Mouse (Mus musculus) neural tube, embryonic 12.5 days (tissue): Measurements from ENCODE around the gene Sf3b1. TPM values are rescaled to one million over a fixed set of nuclear protein-coding genes. Genes with fewer than 3 reads are reported as not detected.
"Not testable (repeated sequence)": the region's sequence is repeated elsewhere in the genome, so short reads cannot be mapped to it uniquely, and the experiment has no call there.

Source experiments
- ATAC-seq: fragments of 200-750 bp; cut with Nextera tagmentation; 2 replicates; pipeline ENCODE4 v1.8.0; 2017; ENCODE audit warnings: low read depth, mild to moderate bottlenecking, moderate TSS enrichment, moderate library complexity; ENCODE audit not compliant: low FRiP score
- H3K27ac ChIP-seq: fragments of 300-500 bp; sonication (generic); 2 replicates; pipeline ENCODE4 v1.5.1; 2016
- H3K27me3 ChIP-seq: fragments of 300-500 bp; sonication (generic); replicated peaks from 2 replicates; pipeline ENCODE4 v1.6.1; 2016; ENCODE audit warnings: mild to moderate bottlenecking
- H3K36me3 ChIP-seq: fragments of 300-500 bp; sonication (generic); 2 replicates; pipeline ENCODE4 v1.6.1; 2016; ENCODE audit warnings: mild to moderate bottlenecking
- H3K4me1 ChIP-seq: fragments of 300-500 bp; sonication (generic); 2 replicates; pipeline ENCODE4 v1.6.1; 2016
- H3K4me2 ChIP-seq: fragments of 300-500 bp; sonication (generic); replicated peaks from 2 replicates; pipeline ENCODE4 v1.6.1; 2016; ENCODE audit warnings: mild to moderate bottlenecking
- H3K4me3 ChIP-seq: fragments of 300-500 bp; sonication (generic); 2 replicates; pipeline ENCODE4 v1.5.1; 2016
- H3K9ac ChIP-seq: fragments of 300-500 bp; sonication (generic); 2 replicates; pipeline ENCODE4 v1.6.1; 2016; ENCODE audit warnings: mild to moderate bottlenecking
- H3K9me3 ChIP-seq: fragments of 300-500 bp; sonication (generic); 2 replicates; pipeline ENCODE4 v1.6.1; 2016; ENCODE audit warnings: mild to moderate bottlenecking
- WGBS: fragments of 180-500 bp; shearing (Covaris S2); methylation state at CpG from one replicate; pipeline ENCODE4 v1.1.7; 2016; 5-methylcytosine and 5-hydroxymethylcytosine counted together
- polyA plus RNA-seq: library from polyadenylated mRNA; unstranded; fragments of >200 nt; fragmentation: Nextera tagmentation; extraction: Ambion mirVana; gene quantifications from 2 replicates; pipeline ENCODE4 v1.2.1, GENCODE M21; 2016

Sf3b1 gene
- polyA plus RNA-seq, 1 experiment from 2014 or later: 321 TPM

DNA sequence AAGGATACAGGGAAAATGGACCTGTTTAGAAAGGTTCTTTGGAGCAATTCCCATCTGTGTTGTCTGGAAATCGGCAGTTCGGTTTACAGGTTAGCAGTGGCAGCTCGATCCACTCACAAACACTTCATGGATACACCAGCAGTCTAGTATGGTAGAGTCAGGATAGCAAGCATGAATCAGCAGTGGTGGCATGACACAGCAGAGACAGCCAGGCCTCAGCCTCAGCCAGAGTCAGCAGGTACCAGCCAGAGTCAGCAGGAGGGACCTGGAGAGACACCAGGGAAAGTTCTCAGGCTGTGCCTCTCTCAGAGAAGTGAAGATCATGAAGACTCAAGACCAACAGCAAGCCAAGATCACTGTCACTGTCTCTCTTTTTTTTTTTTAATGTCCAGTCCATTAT is 60.4 kb downstream of the Sf3b1 start:
- no peaks in the 10 kb centered on the region for H3K27me3 ChIP-seq
- WGBS: 92% methylated on average over 3 of the region's 3 CpGs

DNA sequence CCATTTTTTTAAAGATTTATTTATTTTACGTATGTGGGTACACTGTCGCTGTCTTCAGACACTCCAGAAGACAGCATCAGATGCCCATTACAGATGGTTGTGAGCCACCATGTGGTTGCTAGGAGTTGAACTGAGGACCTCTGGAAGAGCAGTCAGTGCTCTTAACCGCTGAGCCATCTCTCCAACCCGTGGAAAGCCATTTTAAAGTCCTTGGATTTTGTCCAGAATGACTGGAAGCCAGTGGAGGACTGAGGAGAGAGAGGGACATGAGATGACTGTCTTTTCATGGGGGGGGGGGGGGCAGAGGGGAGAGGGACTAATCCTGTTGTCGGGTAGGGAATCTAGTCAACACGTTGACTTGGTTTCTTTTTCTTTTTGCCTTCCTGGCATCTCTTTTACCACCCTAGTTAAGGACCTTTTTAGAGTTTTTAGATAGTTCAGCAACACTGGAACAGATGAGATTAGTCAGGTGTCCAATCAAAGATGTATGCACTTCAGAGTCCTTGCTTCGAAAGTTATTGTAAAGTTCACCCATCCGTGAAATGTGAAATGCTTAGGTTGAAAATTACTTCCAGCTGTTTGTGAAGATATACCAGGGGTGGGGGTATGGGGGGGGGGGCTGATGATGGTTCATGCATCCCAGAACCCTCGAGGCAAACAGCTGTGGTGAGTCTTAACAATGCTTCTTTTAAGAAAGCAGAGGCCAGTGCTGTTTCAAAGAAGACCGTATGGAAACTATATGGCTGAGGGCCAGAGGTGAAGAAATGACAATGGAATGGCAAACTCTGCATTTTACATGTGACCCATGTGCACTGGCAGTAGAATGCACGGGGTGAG is 61.9 kb downstream of the Sf3b1 start:
- H3K4me3 ChIP-seq: no peak overlapping the region
- H3K27me3 ChIP-seq: no peaks in the 10 kb centered on the region
- no peaks in the 10 kb centered on the region; the same call in 1 of the 2 replicates for H3K9me3 ChIP-seq
- H3K4me1 ChIP-seq: no peaks in the 10 kb centered on the region
- ATAC-seq: no peak
- H3K36me3 ChIP-seq: no peaks in the 10 kb centered on the region
- no peak overlapping the region for H3K4me2 ChIP-seq
- 67% methylated on average over 11 of the region's 11 CpGs for WGBS
- H3K9ac ChIP-seq: no peak overlapping the region
- H3K27ac ChIP-seq: no peak overlapping the region

More for the DNA sequence above, 60.4 kb downstream of the Sf3b1 start:
- Histone ChIP-seq H3K36me3 (no peaks in the 10 kb centered on the region), H3K9ac (no peak overlapping the region), H3K9me3 (no peaks in the 10 kb centered on the region; the same call in 1 of the 2 replicates), H3K4me2 (no peak overlapping the region), H3K4me3 (no peak overlapping the region), H3K4me1 (no peaks in the 10 kb centered on the region), H3K27ac (no peak overlapping the region)
- ATAC-seq: no peak

DNA sequence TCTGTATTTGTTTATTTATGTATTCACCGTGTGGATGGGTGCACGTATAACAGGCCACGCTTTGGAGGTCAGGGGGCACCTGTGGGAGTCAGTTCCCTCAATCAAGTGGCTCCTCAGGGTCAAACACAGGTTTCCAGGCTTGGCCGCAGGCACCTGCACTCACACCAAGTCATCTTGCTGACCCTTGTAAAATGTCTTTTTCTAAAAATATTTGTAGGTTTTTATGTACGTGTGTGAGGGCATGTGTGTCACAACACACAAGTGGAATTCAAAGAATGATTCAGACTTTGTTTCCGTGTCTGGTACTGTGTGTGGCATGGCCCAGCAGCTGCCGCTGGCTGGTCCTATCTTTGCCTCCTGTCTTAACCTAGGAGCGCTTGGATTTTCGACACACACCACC is 65.6 kb downstream of the Sf3b1 start:
- Histone ChIP-seq H3K36me3 (no peaks in the 10 kb centered on the region), H3K4me3 (no peak overlapping the region), H3K9ac (no peak overlapping the region), H3K27me3 (no peaks in the 10 kb centered on the region), H3K4me1 (no peaks in the 10 kb centered on the region), H3K27ac (no peak overlapping the region), H3K4me2 (no peak overlapping the region), H3K9me3 (no peaks in the 10 kb centered on the region)
- no peak for ATAC-seq
- 90% methylated on average over 9 of the region's 9 CpGs for WGBS

DNA sequence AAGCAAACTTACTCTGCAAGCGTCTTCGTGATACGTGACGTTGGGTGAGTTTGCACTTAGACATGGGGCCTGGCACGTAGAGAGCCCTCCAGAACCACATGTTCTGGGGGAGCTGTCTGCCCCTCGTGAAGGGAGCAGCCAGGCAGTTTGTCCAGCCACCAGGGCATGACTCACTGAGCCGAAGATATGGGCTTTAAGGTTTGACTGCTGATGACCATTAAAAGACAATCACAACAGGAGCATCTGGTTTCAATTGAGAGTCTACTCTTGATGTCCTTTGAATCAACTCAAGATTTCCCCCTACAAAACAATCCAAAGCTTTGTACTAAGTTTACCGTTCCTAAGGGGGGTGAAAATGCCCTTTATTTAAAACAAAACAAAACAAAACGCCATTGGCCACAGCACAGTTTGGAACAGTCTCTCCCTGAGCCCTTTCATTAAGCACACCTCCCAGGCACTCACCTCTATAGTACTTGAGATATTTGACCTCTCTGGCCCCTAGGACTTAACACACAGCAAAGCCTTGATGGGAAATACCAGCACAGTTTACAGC is 66.6 kb downstream of the Sf3b1 start:
- Histone ChIP-seq H3K9ac (no peak overlapping the region), H3K9me3 (no peaks in the 10 kb centered on the region), H3K27ac (no peak overlapping the region), H3K4me3 (no peak overlapping the region), H3K36me3 (no peaks in the 10 kb centered on the region), H3K4me1 (no peaks in the 10 kb centered on the region), H3K27me3 (no peaks in the 10 kb centered on the region), H3K4me2 (no peak overlapping the region)
- ATAC-seq: no peak
- WGBS: 77% methylated on average over 9 of the region's 9 CpGs

DNA sequence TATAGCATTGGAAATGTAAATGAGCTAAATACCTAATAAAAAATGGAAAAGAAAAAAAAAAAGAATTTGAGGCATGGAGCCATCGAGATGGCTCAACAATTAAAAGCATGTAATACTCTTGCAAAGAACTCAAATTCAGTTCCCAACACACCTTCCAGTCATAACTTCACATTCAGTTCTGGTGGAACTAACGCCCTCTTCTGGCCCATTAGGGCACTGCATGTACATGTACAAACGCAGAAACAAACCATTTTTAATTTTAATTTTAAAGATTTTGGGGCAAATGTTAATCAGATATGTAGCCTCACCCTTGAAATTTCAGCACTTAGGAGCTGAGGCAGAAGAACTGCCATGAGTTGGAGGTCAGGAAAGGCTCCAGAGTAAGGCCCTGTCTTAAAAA is 68.8 kb downstream of the Sf3b1 start:
- no peak overlapping the region for H3K9ac ChIP-seq
- no peaks in the 10 kb centered on the region for H3K36me3 ChIP-seq
- no peaks in the 10 kb centered on the region for H3K9me3 ChIP-seq
- 76% methylated on average over 3 of the region's 3 CpGs for WGBS
- H3K27ac ChIP-seq: no peak overlapping the region
- H3K4me1 ChIP-seq: no peaks in the 10 kb centered on the region
- H3K4me2 ChIP-seq: no peak overlapping the region
- H3K4me3 ChIP-seq: no peak overlapping the region
- no peak for ATAC-seq
- H3K27me3 ChIP-seq: no peaks in the 10 kb centered on the region

DNA sequence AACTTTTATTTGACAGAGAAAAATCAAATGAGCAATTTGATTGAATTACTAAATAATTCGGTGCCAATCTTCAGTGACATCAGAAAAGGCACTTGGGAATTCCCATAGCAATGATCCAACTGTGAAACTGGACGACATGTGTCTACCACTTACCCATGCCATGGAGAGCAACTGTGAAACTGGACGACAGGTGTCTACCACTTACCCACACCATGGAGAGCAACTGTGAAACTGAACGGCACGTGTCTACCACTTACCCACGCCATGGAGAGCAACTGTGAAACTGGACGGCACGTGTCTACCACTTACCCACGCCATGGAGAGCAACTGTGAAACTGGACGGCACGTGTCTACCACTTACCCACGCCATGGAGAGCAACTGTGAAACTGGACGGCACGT is 70.3 kb downstream of the Sf3b1 start:
- not testable (repeated sequence) for H3K4me2 ChIP-seq, H3K9ac ChIP-seq, H3K27me3 ChIP-seq, H3K9me3 ChIP-seq, H3K4me1 ChIP-seq, H3K4me3 ChIP-seq, ATAC-seq, H3K36me3 ChIP-seq, H3K27ac ChIP-seq
- WGBS: 96% methylated on average over 14 of the region's 14 CpGs

DNA sequence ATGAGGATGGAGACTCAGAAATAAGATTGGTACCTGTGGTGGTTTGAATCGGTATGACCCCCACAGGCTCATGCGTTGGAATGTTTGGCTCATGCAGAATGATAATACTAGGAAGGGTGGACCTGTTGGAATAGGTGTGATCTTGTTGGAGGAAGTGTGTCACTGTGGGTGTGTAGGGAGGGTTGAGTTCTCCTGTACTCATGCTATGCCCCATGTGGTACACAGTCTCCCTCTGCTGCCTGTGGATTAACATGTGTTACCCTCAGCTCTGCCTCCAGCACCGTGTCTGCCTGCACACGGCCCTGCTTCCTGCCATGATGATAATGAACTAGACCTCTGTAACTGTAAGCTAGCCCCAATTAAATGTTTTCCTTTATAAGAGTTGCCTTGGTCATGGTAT is 72.4 kb downstream of the Sf3b1 start:
- Histone ChIP-seq H3K27me3 (no peaks in the 10 kb centered on the region), H3K36me3 (no peaks in the 10 kb centered on the region), H3K4me3 (no peak overlapping the region), H3K27ac (no peak overlapping the region), H3K4me1 (no peaks in the 10 kb centered on the region), H3K9me3 (no peaks in the 10 kb centered on the region), H3K9ac (no peak overlapping the region), H3K4me2 (no peak overlapping the region)
- ATAC-seq: no peak
- 90% methylated on average over 4 of the region's 4 CpGs for WGBS

DNA sequence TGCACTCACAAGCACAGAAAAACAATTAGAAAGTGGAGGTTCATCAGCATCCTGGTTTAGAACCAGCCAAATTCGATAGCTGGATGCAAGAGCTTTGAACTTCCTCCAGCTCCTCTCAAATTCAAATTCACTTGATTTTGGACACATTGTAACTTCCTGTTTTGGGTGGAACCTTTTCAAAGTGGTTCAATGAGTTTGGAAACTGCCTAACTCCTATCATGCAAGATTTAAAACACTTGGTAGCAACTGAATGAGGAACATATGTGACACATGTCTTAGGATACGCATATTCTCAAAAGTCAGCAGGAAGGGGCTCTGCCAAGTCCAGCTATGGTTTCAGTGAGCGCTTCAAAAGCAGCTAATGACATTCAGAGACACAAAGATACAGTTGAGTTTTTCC is 82.6 kb downstream of the Sf3b1 start:
- no peaks in the 10 kb centered on the region for H3K9me3 ChIP-seq
- no peak overlapping the region for H3K4me3 ChIP-seq
- no peaks in the 10 kb centered on the region for H3K36me3 ChIP-seq
- H3K4me2 ChIP-seq: no peak overlapping the region
- WGBS: 87% methylated on average over 3 of the region's 3 CpGs
- no peak for ATAC-seq
- no peaks in the 10 kb centered on the region for H3K4me1 ChIP-seq
- no peak overlapping the region for H3K9ac ChIP-seq
- no peaks in the 10 kb centered on the region for H3K27me3 ChIP-seq
- H3K27ac ChIP-seq: no peak overlapping the region

DNA sequence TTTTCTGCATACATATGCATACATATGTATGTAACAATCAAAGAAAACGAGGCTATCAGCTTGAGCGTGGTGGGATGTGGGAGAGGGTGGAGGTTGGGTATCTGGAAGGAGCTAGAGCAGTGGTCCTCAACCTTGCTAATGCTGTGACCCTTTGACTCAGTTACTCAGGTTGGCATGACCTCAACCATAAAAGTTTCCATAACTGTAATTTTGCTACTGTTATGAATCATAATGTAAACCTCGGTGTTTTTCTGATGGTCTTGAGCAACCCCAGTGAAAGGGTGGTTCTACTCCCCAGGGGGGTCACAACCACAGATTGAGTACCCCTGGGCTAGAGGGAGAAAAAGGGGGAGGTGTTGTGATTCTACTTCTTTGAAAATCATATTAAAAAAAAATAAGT is 91.8 kb downstream of the Sf3b1 start:
- Histone ChIP-seq H3K4me2 (no peak overlapping the region), H3K36me3 (no peaks in the 10 kb centered on the region), H3K9me3 (no peaks in the 10 kb centered on the region), H3K4me1 (no peaks in the 10 kb centered on the region), H3K27ac (no peak overlapping the region), H3K27me3 (no peaks in the 10 kb centered on the region), H3K9ac (no peak overlapping the region), H3K4me3 (no peak overlapping the region)
- 83% methylated on average over 3 of the region's 3 CpGs for WGBS
- no peak for ATAC-seq

Other genes with a start within 250 kb of the Sf3b1 start
- 13.5 and 14.7 TPM in 2 replicates for gene Ankrd44, start 101.1 kb downstream of the Sf3b1 start, polyA plus RNA-seq
- 30.4 and 31.5 TPM in 2 replicates for gene Coq10b, start 25.3 kb upstream of the Sf3b1 start, polyA plus RNA-seq
- 329 and 346 TPM in 2 replicates for gene Hspe1, start 60.7 kb upstream of the Sf3b1 start, polyA plus RNA-seq
- gene Hspd1, start 60.8 kb upstream of the Sf3b1 start, polyA plus RNA-seq: 338 TPM in 2 replicates
- 158 and 165 TPM in 2 replicates for gene Mob4, start 103.8 kb upstream of the Sf3b1 start, polyA plus RNA-seq
- 11.7 and 12.5 TPM in 2 replicates for gene Rftn2, start 199.3 kb upstream of the Sf3b1 start, polyA plus RNA-seq
- 3.1 and 3.3 TPM in 2 replicates for gene Mars2, start 209.7 kb upstream of the Sf3b1 start, polyA plus RNA-seq